Mouse (Mus musculus): ENCODE results near the gene Ulk2.

Gene Ulk2

GRCm38 (mm10) chr11:61757151-61757550, 97.7 kb downstream of the Ulk2 start:
- DNase-seq = no peak

- peak; percentile 33 for DNase-seq
These were observed 103.3 kb downstream of the Ulk2 start for GRCm38 (mm10) chr11:61751612-61752011.

- peak; percentile 19 for DNase-seq
These were observed 107.7 kb downstream of the Ulk2 start for GRCm38 (mm10) chr11:61747161-61747560.

- DNase-seq = no peak
These were observed 109.1 kb downstream of the Ulk2 start for GRCm38 (mm10) chr11:61745781-61746180.

- peak; percentile 18 for DNase-seq
These were observed 110.4 kb downstream of the Ulk2 start for GRCm38 (mm10) chr11:61744460-61744859.

- DNase-seq = no peak
These were observed 111.1 kb downstream of the Ulk2 start for GRCm38 (mm10) chr11:61743768-61744167.

- no peak for DNase-seq
These were observed 114.4 kb downstream of the Ulk2 start for GRCm38 (mm10) chr11:61740500-61740899.

- no peak for DNase-seq
These were observed 117.6 kb downstream of the Ulk2 start for GRCm38 (mm10) chr11:61737290-61737689.

- no peak for DNase-seq
These were observed 122.2 kb downstream of the Ulk2 start for GRCm38 (mm10) chr11:61732672-61733071.

- peak; percentile 60 for DNase-seq
These were observed 126.8 kb downstream of the Ulk2 start for GRCm38 (mm10) chr11:61728037-61728436.

Data from lung, postnatal 10 days (tissue).